Mouse (Mus musculus) CD4-positive helper T cell, adult 2 months (primary cell): ENCODE data around the gene Nosip.
"Not testable (repeated sequence)": the region's sequence is repeated elsewhere in the genome, so short reads cannot be mapped to it uniquely, and the experiment has no call there.

ENCODE experiments used
- DNase-seq: peaks from one replicate; pipeline ENCODE4 v3.0.0-alpha.2; 2012; ENCODE audit warnings: low read depth, missing footprints, low spot score

The Nosip gene

DNA sequence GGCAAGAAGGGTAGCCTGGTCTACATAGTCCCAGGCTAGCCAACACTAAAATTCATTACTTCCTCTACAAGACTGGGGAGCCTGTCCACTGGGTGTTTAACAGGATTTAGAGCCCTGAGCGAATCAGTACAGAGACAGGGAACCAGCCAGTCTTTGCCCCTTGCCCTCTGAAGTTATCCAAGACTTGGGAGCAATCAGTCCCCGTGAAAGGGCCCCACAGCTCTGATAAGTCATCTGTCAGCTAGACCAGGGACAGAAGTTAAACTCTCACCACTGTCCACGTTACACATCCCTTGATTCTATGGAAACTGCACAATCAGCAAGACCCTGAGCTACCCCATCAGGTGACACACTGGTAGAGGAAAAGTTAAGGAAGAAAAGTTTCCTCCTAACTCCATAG is 50.3 kb downstream of the Nosip start:
- no peak for DNase-seq

DNA sequence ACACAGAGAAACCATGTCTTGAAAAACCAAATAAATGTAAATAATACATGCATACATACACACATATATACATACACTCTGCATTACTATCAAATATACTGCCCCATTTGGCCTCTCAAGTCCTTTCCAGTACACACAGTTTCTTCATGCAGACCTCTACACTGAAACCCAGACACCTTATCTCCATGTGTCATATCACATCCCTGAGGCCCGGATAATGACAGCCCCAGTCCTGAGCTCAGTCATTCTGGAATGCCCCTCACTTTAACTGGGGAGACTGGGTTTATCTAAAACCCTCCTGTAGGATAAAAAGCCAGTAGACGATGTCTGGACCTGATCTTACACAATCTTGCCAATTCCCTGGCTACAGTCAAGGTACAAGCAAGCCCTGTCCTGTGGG is 51.2 kb downstream of the Nosip start:
- DNase-seq, result no peak

DNA sequence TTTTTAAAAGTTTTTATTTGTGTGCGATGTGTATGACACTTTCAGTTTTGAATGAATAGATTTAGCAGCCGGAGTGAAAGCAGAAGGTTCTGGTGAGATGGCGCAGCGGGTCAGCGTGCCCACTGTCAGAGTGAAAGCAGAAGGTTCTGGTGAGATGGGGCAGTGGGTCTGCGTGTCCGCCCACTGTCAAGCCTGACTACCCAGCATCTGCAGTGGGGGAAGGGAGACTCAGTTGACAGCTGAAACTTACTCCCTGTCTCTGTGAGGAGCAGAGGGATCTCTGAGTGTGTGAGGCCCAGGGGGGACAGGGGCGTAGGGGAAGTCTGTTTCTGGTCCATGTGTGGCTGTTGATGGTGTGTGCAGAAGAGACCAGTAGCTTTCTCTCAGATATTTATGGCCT is 55.3 kb downstream of the Nosip start:
- DNase-seq, result no peak

DNA sequence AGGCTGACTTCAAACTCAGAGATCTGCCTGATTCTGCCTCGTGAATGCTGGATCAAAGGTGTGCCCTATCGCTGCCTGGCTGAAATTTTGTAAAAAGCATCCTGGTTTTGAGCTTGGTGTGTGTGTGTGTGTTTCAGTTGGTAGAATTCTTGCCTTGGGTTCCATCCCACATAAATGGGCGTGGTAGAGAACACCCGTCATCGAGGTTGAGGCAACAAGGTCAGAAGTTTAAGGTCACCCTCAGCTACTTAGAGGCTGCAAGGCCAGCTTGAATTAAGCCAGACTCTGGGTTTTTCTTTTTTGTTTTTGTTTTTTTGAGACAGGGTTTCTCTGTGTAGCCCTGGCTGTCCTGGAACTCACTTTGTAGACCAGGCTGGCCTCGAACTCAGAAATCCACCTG is 56.1 kb downstream of the Nosip start:
- no peak for DNase-seq

DNA sequence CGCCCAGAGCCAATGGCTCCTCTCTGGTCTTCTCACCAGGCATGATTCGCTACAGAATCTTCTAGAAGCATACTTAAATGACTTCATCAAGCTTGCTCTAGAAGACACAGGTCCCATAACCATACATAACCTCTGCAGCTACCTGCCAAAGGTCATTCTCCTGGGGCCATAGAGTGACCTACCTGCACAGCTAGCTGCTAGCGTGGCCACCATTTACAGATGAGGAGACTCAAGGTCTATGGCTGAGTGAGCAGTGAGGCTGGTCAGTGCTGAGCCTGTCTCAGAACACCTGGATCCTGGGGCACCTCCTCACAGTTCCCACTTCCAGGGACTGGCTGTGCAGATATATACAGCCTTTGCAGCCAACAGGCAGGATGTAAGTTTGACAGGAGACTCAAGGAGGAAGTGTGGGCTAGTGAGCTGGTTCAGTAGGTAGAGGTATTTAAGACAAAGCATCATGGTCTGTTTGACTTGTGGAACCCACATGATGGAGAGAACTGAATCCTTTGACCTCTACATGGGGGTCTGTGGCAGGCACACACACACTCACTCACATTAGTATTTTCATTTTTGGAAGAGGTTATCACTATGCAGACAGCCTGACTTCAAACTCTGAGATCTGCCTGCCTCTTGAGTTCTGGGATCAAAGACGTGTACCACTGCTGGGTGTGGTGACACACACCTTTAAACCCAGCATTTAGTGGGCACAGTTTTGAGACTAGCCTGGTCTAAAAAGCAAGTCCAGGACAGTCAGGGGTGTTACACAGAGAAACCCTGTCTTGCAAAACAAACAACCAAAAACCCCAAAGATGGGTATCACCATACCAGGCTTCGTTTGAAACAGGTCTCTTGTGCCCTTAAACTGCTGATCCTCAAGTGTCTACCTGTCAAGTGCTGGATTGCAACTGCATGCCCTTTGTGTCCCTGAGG is 57.8 kb downstream of the Nosip start:
- peak; percentile 55 for DNase-seq

DNA sequence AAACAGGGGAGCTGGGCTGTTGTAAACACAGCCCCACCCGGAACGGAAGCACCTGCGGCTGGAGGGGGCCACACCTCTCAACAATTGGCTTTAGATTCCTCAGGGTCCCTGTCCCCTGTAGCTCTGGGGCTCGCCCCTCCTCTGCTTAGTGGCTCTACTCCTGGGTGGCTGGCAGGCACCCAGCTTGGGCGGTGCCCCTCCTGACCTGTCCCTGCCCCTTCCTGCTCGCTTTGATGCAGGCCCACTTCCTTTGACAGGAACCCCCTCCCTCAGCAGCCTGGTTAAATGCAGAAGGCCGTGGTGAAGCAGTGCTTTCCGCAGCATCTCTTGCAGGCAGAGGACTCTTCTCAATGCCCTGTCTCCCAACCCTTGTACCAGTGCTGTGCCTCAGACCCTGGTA is 59.2 kb downstream of the Nosip start:
- peak; percentile 92 for DNase-seq

DNA sequence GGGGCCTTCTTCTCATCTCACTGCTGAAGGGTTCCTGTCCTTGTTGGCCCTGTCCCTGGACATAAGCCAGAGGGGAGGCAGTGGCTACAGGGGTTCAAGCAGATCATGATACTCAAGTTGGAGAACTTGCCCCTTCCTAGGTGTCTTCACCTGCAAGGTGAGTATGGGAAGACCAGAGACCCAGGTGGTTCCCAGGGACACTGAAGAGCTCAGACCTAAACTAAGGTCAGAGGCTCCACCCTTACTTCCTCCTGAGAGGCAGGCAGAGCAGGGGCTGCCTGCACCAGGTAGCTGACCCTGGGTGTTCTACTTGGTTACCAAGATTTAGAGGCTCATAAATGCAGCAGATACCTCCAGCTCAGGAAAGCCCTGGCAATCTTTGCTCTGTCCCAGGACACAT is 59.7 kb downstream of the Nosip start:
- no peak for DNase-seq

DNA sequence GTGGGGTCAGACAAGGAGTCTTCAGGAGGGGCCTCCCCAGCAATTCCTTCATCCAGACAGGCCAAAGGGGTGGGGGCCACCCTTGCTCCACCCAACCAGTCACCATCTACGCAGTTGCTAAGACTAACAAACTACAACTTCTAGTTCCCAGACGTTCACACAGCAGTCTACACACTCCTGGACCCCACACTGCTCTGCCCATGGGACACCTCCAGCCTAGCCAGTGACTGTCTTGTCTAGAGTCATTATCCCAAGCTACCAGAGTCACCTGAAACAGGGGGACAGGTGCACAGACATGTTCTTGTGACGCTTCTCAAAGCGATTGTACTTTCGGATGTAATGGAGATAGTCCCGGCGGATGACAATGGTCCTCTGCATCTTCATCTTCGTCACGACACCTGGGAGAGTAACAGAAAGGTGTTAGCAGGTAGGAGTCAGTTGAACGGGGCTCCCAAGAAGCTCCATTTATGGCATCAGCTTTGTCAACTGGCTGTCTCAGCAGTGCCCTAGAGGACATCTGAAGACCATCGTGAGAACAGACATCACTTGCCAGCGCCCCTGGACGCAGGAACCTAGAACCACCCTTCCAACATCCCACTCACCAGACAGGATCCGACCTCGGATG is 60.4 kb downstream of the Nosip start:
- DNase-seq, result peak; percentile 26

DNA sequence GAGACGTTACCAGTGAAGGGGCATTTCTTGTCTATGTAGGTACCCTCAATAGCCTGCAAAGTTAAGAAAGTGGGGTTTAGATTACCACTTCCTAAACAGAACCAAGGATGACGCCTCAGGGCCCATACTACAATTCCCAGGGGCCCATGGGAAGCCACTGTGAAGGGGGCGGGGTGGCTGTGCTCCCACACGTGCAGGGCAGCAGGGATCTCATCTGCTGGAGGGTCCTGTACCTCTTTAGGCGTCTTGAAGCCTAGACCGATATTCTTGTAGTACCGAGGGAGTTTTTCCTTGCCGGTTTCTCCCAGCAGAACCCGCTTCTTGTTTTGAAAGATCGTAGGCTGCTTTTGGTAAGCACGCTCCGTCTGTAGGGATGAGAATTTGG is 60.9 kb downstream of the Nosip start:
- peak; percentile 53 for DNase-seq

DNA sequence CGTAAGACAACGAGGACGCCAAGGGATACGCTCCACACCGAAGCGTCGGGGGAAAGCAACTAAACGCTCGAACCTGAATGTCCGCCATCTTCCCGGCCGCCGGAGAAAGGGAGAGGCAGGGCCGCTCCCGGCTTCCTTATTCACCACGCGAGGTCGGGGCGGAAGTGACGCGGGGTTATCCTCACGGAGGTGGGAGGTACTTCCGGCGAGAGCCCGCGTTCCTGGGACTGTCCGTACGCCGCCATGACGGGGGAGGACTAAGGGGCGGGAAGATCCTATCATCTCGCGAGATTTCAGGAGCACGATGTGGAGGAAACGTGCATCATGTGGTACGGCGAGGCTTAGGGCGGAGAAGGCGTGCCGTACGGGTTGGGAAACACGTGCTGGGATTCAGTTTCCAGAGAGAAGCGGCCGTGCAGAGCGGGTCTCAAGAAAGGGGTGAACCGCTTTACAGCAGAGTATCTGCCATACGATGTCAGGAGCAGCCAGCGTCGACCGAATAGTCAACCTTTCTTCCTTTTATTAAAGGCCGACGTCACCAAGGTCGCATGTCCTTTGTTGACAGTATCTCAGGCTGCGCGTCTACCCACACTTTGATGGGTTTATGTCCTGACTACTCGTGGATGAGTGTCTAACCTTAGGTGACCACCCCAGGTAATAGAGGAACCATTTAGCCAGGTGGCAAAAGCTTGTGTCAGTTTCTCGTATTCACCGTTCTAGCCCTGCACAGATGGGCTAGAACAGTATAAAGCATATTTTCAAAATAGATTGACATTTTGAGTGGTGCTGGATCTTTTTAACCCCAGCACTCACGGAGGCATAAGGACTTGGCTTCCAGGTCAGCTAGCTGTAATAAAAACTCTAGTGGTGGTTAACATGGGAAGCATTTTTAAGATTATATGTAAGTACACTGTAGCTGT is 62.3 kb downstream of the Nosip start, which contains the start of gene Rps11:
Rps11 (minus strand) TSS at position 216 of the 920 bp plus-strand sequence.
- DNase-seq, result peak; percentile 99

DNA sequence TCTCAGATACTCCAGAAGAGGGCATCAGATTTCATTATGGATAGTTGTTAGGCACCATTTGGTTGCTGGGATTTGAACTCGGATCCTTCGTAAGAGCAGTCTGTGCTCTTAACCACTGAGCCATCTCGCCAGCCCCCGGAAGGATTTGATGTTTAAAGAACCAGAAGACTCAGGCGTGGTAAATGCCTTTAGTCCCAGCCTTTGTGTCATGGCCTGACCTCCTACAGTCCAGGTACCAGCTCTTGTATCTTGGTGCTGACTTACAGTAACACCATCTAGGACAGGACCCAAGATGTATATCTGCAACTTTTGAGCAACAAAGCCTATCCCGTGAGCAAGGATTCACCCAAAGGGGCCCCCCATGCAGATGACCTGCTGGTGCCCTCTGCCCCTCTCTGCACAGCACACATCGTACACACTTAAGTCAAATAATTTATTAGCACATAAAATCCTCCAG is 62.9 kb downstream of the Nosip start:
- DNase-seq, result peak; percentile 69

DNA sequence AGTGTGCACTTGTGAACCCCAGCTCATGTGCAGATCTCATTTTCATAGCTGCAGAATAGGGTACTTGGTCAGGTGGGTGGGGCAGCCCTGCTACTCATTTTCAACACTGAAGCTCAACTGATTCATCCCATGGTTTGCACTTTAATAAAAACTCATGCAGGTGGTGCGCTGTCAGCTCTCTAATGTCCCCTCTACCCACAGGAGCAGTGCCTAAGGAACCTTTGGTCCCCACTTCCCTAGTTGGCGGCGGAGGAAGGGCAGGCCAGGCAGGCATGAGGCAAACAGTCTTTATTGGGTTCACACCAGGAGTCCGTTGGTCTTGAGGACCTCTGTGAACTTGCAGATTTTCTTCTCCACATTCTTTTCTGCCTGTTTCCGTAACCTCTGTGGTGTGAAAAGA is 63.4 kb downstream of the Nosip start:
- DNase-seq, result not testable (repeated sequence)

DNA sequence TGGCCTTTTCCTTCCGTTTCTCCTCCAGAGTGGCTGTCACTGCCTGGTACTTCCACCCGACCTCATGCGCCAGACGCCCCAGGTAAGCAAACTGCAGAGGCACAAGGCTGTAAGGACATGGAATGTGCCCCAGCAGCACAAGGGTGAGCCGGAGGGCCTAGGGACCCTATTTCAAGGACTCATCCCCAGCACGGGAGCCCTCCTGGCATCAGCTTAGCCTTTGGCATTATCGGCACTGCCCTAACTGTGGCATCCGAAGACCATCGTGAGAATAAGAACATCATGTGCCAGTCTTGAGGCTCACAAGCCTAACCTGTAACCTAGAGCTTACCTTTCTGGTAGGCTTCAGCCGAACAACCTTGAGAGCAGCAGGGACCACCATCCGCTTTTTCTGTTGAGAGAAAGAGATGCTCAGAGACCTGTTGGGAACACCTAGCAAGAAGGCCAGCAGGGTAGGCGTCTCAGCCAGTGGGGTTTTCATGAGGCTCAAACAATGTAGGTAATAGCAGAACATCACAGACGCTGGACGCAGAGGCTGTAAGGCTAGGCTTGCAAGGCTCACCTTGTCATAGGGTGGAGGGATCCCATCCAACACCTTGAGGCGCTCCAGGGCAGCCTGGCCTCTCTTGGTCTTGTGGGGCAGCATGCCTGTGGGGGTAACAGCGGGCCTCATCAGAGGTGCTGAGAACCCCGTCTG is 64.1 kb downstream of the Nosip start:
- no peak for DNase-seq

DNA sequence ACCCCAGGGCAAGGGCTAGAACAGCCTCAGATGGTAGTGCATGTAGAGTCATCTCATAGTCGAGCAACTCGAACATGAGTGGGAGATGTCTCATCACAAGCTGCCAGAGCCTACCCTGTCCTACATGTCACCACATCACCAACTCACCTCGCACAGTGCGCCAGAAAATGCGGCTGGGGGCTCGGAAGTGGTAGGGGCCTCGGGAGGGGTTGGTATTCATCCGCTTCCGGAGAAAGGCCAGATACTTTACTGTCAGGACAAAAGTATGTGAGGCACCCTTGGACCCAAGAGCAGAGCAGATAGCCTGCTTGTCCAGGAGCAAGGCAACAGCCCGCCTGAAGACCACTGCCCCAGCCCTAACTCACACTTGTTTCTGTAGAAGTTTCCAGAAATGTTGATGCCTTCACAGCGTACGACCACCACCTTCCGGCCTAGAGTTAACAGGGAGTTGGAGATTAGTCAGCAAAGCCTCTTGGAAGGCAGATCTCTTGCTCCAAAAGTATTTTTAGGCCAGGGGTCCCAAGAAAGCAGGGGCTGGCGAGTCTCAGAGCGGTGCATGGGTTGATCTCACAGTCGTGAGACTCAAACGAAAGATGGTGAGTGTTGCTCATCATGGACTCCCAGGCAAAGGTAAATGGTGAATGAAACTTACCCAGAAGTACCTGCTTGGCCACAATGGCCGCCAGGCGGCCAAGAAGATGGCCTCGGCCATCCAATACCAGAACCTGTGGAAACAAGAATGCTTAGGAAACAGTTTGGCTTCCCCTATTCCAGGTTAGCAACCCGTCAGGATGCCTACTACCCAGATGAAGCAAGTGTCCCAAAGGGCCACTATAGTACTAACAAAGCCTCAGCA is 64.8 kb downstream of the Nosip start:
- peak; percentile 52 for DNase-seq
